Mouse (Mus musculus) liver, embryonic 14.5 days (tissue): Measurements from ENCODE around the gene Myl9. TPM values are rescaled to one million over a fixed set of nuclear protein-coding genes. Genes with fewer than 3 reads are reported as not detected.
A peak's percentile ranks its signal among the peaks of the same experiment; 100 is the strongest.
"Not testable (repeated sequence)": the region's sequence is repeated elsewhere in the genome, so short reads cannot be mapped to it uniquely, and the experiment has no call there.

Source experiments
- ATAC-seq: fragments of 200-750 bp; cut with Nextera tagmentation; 2 replicates; pipeline ENCODE4 v1.8.0; 2017; ENCODE audit warnings: moderate number of reproducible peaks, mild to moderate bottlenecking, moderate library complexity; ENCODE audit not compliant: insufficient read depth
- DNase-seq, 3 experiments: peaks; one replicate each; pipeline ENCODE4 v3.0.0-alpha.2; 2012 to 2013; ENCODE audit warnings: low read depth in 3 of 3, low spot score in 3 of 3
- H3K27ac ChIP-seq: fragments of 300-500 bp; sonication (generic); 2 replicates; pipeline ENCODE4 v1.5.1; 2014; ENCODE audit warnings: moderate library complexity, mild to moderate bottlenecking, control low read depth, inconsistent platforms
- H3K27me3 ChIP-seq: fragments of 300-500 bp; sonication (generic); 2 replicates; pipeline ENCODE4 v1.6.1; 2014; ENCODE audit warnings: mild to moderate bottlenecking, low read length, moderate library complexity; ENCODE audit not compliant: control insufficient read depth, insufficient read depth
- H3K36me3 ChIP-seq: fragments of 300-500 bp; sonication (generic); replicated peaks from 2 replicates; pipeline ENCODE4 v1.6.1; 2014; ENCODE audit warnings: low read depth; ENCODE audit not compliant: control insufficient read depth, insufficient read depth
- H3K4me1 ChIP-seq, 2 experiments: fragments of 200-500 bp in 1 of 2; fragments of 300-500 bp in 1 of 2; sonication (generic) in 1 of 2; replicated peaks; 2 replicates each; pipeline ENCODE4 v1.6.1; 2012 to 2014; ENCODE audit warnings: antibody characterized with exemption in 1 of 2, inconsistent platforms in 1 of 2, low read length in 1 of 2; ENCODE audit not compliant: control insufficient read depth in 2 of 2, insufficient read depth in 2 of 2
- H3K4me2 ChIP-seq: fragments of 300-500 bp; sonication (generic); 2 replicates; pipeline ENCODE4 v1.6.1; 2014; ENCODE audit warnings: low read depth, mild to moderate bottlenecking, control low read depth, moderate library complexity
- H3K4me3 ChIP-seq, 2 experiments: fragments of 200-500 bp in 1 of 2; fragments of 300-500 bp in 1 of 2; sonication (generic) in 1 of 2; 2 replicates each; pipeline ENCODE4 v1.5.1; 2012 to 2014; ENCODE audit warnings: low read depth in 2 of 2, low read length in 2 of 2, mild to moderate bottlenecking in 2 of 2, control low read depth in 1 of 2, inconsistent platforms in 1 of 2, moderate library complexity in 1 of 2; ENCODE audit not compliant: insufficient read depth in 1 of 2
- H3K9ac ChIP-seq: fragments of 300-500 bp; sonication (generic); replicated peaks from 2 replicates; pipeline ENCODE4 v1.6.1; 2014; ENCODE audit warnings: mild to moderate bottlenecking, control low read depth, moderate library complexity
- H3K9me3 ChIP-seq: fragments of 300-500 bp; sonication (generic); 2 replicates; pipeline ENCODE4 v1.6.1; 2016; ENCODE audit warnings: low read length, mixed read lengths; ENCODE audit not compliant: control insufficient read depth
- CTCF ChIP-seq: IDR thresholded peaks from 2 replicates; pipeline ENCODE4 v1.5.1; 2016; ENCODE audit warnings: antibody characterized with exemption, low read depth, control low read depth
- EP300 ChIP-seq: IDR thresholded peaks from 2 replicates; pipeline ENCODE4 v1.6.1; 2016; ENCODE audit warnings: antibody characterized with exemption, low read depth
- WGBS: fragments of 180-500 bp; shearing (Covaris S2); extraction: QIAGEN DNeasy Blood & Tissue Kit; methylation state at CpG from one replicate; pipeline ENCODE4 v1.1.7; 2014; ENCODE audit not compliant: insufficient replicate concordance; 5-methylcytosine and 5-hydroxymethylcytosine counted together
- polyA plus RNA-seq, 2 experiments: library from polyadenylated mRNA; depleted of rRNA in 1 of 2; stranded (reverse) in 1 of 2; unstranded in 1 of 2; fragments of >200 nt; fragmentation: Nextera tagmentation in 1 of 2; extraction: Ambion mirVana in 1 of 2; gene quantifications; 2 replicates each; pipeline versions ENCODE4 v1.2.1 to v1.2.3; 2012 to 2014

Gene Myl9
- polyA plus RNA-seq, 2 experiments = 25.2 to 44.4 TPM

DNA sequence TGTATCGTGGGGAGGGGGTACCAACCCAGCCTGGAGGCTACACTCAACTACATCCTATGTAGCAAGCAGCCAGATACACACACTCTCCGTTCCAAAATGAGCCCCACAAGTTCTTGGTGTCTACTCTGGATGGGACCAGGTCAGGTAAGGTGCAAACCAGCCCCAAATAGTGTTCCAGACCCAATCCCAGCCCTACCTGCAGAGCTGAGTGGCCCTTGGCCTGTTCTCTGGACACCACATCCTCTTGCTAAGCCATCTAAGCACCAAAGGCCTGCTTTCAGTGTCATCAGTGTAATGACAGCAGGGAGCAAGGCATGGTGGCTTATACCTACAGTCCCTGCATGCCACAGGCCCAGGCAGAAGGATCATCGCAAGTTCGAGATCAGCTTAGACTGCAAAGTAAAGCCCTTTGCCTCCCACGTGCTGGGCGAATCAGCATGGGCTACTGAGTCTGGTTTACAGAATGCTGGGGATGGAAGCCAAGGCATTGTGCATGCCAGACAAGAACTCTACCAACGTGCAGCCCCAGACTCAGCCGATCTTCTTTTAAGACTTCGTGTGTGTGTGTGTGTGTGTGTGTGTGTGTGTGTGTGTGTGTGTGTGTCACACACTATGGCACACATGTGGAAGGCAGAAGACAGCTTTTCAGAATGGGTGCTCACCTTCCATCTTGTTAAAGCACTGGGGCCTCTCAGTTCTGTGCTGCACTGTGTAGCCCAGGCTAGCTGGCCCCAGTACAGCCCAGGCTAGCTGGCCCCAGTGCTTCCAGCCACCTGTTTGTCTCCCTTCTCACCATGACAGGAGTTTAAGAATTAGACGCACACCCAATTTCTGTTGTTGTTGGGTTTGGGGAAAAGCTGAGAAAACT lies 7.5 kb downstream of the Myl9 start:
- Histone ChIP-seq H3K36me3 (no peaks in the 10 kb centered on the region), H3K4me3 (no peak overlapping the region), H3K27me3 (no peaks in the 10 kb centered on the region), H3K27ac (peak overlapping the region; percentile 85), H3K4me2 (peak overlapping the region; percentile 38), H3K9ac (peak overlapping the region; percentile 10), H3K4me1 (peaks cover 36 to 49% of the 10 kb centered on the region in 2 experiments), H3K9me3 (no peaks in the 10 kb centered on the region)
- ATAC-seq = peak; percentile 38
- WGBS = 41% methylated on average over 10 of the region's 10 CpGs
- TF ChIP-seq EP300 (no peak), CTCF (0 out of 2 replicates have a peak, but pooled peaks have one; percentile 4)
- DNase-seq = no peak

DNA sequence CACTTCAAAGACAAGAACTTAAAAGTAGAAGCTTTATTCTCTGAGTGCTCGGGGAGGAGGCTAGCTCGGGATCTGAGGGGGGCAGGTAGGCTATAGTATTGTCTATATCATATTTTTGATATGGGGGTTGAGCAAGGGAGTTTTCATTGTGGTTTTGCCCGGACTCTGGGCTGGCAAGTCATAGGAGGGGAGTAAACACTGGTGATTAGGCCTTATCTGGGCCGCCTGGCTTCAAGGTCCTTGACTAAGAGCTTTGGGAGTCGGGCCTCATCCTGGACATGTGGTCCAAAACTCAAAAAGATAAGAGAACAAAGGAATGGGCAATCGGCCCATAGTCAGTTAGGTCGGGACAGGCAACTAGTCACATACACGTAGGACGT lies 8.1 kb downstream of the Myl9 start:
- peaks cover 36 to 49% of the 10 kb centered on the region in 2 experiments for H3K4me1 ChIP-seq
- peak overlapping the region; percentile 10 for H3K9ac ChIP-seq
- ATAC-seq (peak; percentile 84), DNase-seq (peak; percentile 68 to 76 (median 70))
- H3K4me2 ChIP-seq = peak overlapping the region; percentile 38
- no peaks in the 10 kb centered on the region for H3K9me3 ChIP-seq
- TF ChIP-seq CTCF = no peak
- peak; percentile 85 for TF ChIP-seq EP300
- 4% methylated on average over 9 of the region's 9 CpGs for WGBS
- peak overlapping the region; percentile 85 for H3K27ac ChIP-seq
- no peaks in the 10 kb centered on the region for H3K27me3 ChIP-seq
- no peaks in the 10 kb centered on the region for H3K36me3 ChIP-seq
- no peak overlapping the region for H3K4me3 ChIP-seq

GRCm38 (mm10) chr2:156784016-156784585 lies 8.9 kb downstream of the Myl9 start:
- ATAC-seq = no peak
- Histone ChIP-seq H3K4me3 (no peak overlapping the region), H3K27ac (peak overlapping the region; percentile 85), H3K9ac (no peak overlapping the region), H3K9me3 (no peaks in the 10 kb centered on the region), H3K4me2 (0 out of 2 replicates have a peak overlapping the region, but pooled peaks have one; percentile 38), H3K36me3 (no peaks in the 10 kb centered on the region), H3K4me1 (peaks cover 36 to 49% of the 10 kb centered on the region in 2 experiments), H3K27me3 (no peaks in the 10 kb centered on the region)
- no peak for DNase-seq
- TF ChIP-seq CTCF = no peak
- TF ChIP-seq EP300 = no peak
- WGBS = 38% methylated on average over 7 of the region's 7 CpGs

GRCm38 (mm10) chr2:156784891-156785290 lies 9.7 kb downstream of the Myl9 start:
- Histone ChIP-seq H3K27me3 (no peaks in the 10 kb centered on the region), H3K9me3 (no peaks in the 10 kb centered on the region), H3K36me3 (no peaks in the 10 kb centered on the region), H3K4me1 (peaks cover 36 to 49% of the 10 kb centered on the region in 2 experiments), H3K27ac (no peak overlapping the region), H3K9ac (no peak overlapping the region), H3K4me2 (no peak overlapping the region), H3K4me3 (no peak overlapping the region)
- ATAC-seq (no peak), DNase-seq (no peak)
- 78% methylated on average over 2 of the region's 2 CpGs for WGBS
- TF ChIP-seq CTCF = no peak
- no peak for TF ChIP-seq EP300

DNA sequence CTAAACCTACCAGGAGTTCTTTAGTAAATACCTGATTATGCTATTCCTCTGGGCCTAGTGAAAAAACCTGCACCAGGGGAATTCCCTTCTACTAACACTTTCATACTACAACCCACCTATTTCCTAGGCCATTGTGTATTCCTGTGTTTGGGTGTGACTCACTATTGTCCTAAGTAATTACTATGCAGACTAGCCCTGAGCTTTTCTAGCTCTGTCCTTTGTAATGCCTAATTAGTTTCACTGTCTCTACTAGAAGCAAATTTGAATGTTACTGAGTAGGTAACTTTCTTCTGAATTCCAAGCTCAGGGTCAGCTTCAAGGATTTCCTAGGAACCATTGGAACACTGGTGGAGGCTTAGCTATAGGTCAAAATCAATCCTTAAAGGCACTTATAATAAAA lies 11.1 kb downstream of the Myl9 start:
- H3K9me3 ChIP-seq, DNase-seq, H3K27ac ChIP-seq, H3K4me2 ChIP-seq, H3K4me3 ChIP-seq, H3K27me3 ChIP-seq, H3K9ac ChIP-seq, H3K36me3 ChIP-seq, ATAC-seq: not testable (repeated sequence)
- peaks cover 26 to 38% of the 10 kb centered on the region in 2 experiments for H3K4me1 ChIP-seq
